Mouse (Mus musculus): ENCODE results near the gene Gm49369. TPM values are rescaled to one million over a fixed set of nuclear protein-coding genes. Genes with fewer than 3 reads are reported as not detected.
"Not testable (repeated sequence)": the region's sequence is repeated elsewhere in the genome, so short reads cannot be mapped to it uniquely, and the experiment has no call there.

The Gm49369 gene
- 1 to 10 TPM in 1 of 3 experiments, under 1 TPM in 1, not detected in 1; 0.63 to 1.9 TPM for polyA plus RNA-seq (2017; shearing (Covaris generic))

- no peak for ATAC-seq
Measured at GRCm38 (mm10) chr7:142382567-142382966, at the start of gene Gm49369. Gm49369 (minus strand) TSS chr7:142382667.

GRCm38 (mm10) chr7:142431106-142431505, 48.6 kb upstream of the Gm49369 start:
- ATAC-seq, result no peak

GRCm38 (mm10) chr7:142430160-142430678, 47.8 kb upstream of the Gm49369 start:
- ATAC-seq, result no peak

GRCm38 (mm10) chr7:142428213-142428612, 45.7 kb upstream of the Gm49369 start:
- ATAC-seq, result no peak

GRCm38 (mm10) chr7:142425641-142426213, 43.3 kb upstream of the Gm49369 start:
- no peak for ATAC-seq

- no peak for ATAC-seq
Measured at GRCm38 (mm10) chr7:142421826-142422225, 39.4 kb upstream of the Gm49369 start.

- no peak for ATAC-seq
Measured at GRCm38 (mm10) chr7:142419887-142420286, 37.4 kb upstream of the Gm49369 start.

GRCm38 (mm10) chr7:142418679-142419078, 36.2 kb upstream of the Gm49369 start:
- no peak for ATAC-seq

GRCm38 (mm10) chr7:142418027-142418426, 35.6 kb upstream of the Gm49369 start:
- ATAC-seq, result no peak

- no peak for ATAC-seq
Measured at GRCm38 (mm10) chr7:142416225-142416624, 33.8 kb upstream of the Gm49369 start.

GRCm38 (mm10) chr7:142415314-142415713, 32.8 kb upstream of the Gm49369 start:
- ATAC-seq, result no peak

- ATAC-seq, result no peak
Measured at GRCm38 (mm10) chr7:142413285-142413684, 30.8 kb upstream of the Gm49369 start.

- no peak for ATAC-seq
Measured at GRCm38 (mm10) chr7:142409603-142410002, 27.1 kb upstream of the Gm49369 start.

GRCm38 (mm10) chr7:142408686-142409085, 26.2 kb upstream of the Gm49369 start:
- ATAC-seq, result no peak

- ATAC-seq, result no peak
Measured at GRCm38 (mm10) chr7:142407935-142408334, 25.5 kb upstream of the Gm49369 start.

- not testable (repeated sequence) for ATAC-seq
Measured at GRCm38 (mm10) chr7:142405134-142405533, 22.7 kb upstream of the Gm49369 start.

- no peak for ATAC-seq
Measured at GRCm38 (mm10) chr7:142403591-142403990, 21.1 kb upstream of the Gm49369 start.

GRCm38 (mm10) chr7:142400750-142401142, 18.3 kb upstream of the Gm49369 start:
- no peak for ATAC-seq

- no peak for ATAC-seq
Measured at GRCm38 (mm10) chr7:142400112-142400749, 17.8 kb upstream of the Gm49369 start.

- ATAC-seq, result no peak
Measured at GRCm38 (mm10) chr7:142399250-142399649, 16.8 kb upstream of the Gm49369 start.

GRCm38 (mm10) chr7:142398052-142398451, 15.6 kb upstream of the Gm49369 start:
- ATAC-seq, result no peak

- no peak for ATAC-seq
Measured at GRCm38 (mm10) chr7:142396611-142397010, 14.1 kb upstream of the Gm49369 start.

GRCm38 (mm10) chr7:142395472-142395871, 13.0 kb upstream of the Gm49369 start:
- no peak for ATAC-seq
